Comparison of ENCODE assay signal across 19 mouse cellular contexts in the genomic region with DNA sequence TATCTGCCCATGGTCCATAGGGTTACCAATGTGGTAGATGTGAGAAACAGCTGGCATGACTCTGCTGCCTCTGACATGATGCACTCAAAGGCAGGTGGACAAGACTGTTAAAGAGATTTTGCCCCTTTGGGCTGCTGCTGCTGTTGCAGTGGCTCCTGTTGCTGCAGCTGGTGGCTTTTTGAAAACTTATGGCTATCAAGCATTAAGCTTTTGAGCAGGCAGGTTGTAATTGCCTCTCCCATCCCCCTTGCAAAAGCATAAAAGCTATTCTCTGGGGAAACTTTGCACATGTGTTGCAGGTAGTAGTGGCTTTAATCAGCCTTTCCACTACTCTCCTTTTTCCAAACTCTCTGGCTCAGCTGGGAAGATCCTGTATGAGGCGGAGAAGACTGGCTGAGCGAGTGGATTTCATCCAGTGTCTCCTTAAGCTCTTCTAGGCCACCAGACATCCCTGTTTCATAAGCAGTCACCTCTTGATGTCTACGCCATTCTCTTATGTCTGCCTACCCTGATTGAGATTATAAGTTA.
"Had no signal": no experiment of that assay in that cellular context is flagged by ENCODE, and none has a peak within 500 bp of the region (broad histone marks: within the 10 kb centered on the region; RNA-seq: fewer than 3 reads in every experiment).

No protein-coding gene starts in this region.

- H3K4me1 ChIP-seq: liver, embryonic 13.5 days; lung, embryonic 15.5 days; megakaryocyte, embryonic 14.5 days had no signal

- H3K27me3 ChIP-seq: liver, embryonic 13.5 days; lung, embryonic 15.5 days; megakaryocyte, embryonic 14.5 days; midbrain, embryonic 12.5 days had no signal

- ATAC-seq: intestine, embryonic 16.5 days; liver, postnatal 0 days; midbrain, embryonic 16.5 days had no signal

- H3K36me3 ChIP-seq: liver, embryonic 13.5 days; lung, embryonic 15.5 days; midbrain, embryonic 12.5 days had no signal

- H3K27ac ChIP-seq: liver, embryonic 13.5 days; lung, embryonic 15.5 days; macrophage; midbrain, embryonic 12.5 days had no signal

- H3K9ac ChIP-seq: liver, embryonic 13.5 days; liver, postnatal 0 days; lung, embryonic 15.5 days; midbrain, embryonic 12.5 days had no signal

- H3K9me3 ChIP-seq: liver, embryonic 13.5 days; lung, embryonic 15.5 days; megakaryocyte, embryonic 14.5 days; midbrain, embryonic 12.5 days had no signal

- H3K4me2 ChIP-seq: liver, embryonic 13.5 days; lung, embryonic 15.5 days; midbrain, embryonic 12.5 days had no signal

- DNase-seq: kidney, adult 2 months; kidney, postnatal 36 days; layer of hippocampus, adult 9-11 months; layer of hippocampus, postnatal 36 days; liver; liver, embryonic 13.5 days; liver, postnatal 0 days; lung, postnatal 14 days; retina, postnatal 1 day; right cerebral cortex, postnatal 4 days; spleen, adult 18-20 months; thymus, adult 18-20 months; thymus, postnatal 14 days had no signal

- H3K4me3 ChIP-seq: liver, embryonic 13.5 days; lung, embryonic 15.5 days; megakaryocyte, embryonic 14.5 days; midbrain, embryonic 12.5 days had no signal
